Mouse (Mus musculus): ENCODE data around the gene Ddx46. TPM values are rescaled to one million over a fixed set of nuclear protein-coding genes. Genes with fewer than 3 reads are reported as not detected.

Gene Ddx46
- 25.4 and 29.9 TPM in 2 replicates for polyA plus RNA-seq (2014; fragmentation: Nextera tagmentation; extraction: Ambion mirVana)

DNA sequence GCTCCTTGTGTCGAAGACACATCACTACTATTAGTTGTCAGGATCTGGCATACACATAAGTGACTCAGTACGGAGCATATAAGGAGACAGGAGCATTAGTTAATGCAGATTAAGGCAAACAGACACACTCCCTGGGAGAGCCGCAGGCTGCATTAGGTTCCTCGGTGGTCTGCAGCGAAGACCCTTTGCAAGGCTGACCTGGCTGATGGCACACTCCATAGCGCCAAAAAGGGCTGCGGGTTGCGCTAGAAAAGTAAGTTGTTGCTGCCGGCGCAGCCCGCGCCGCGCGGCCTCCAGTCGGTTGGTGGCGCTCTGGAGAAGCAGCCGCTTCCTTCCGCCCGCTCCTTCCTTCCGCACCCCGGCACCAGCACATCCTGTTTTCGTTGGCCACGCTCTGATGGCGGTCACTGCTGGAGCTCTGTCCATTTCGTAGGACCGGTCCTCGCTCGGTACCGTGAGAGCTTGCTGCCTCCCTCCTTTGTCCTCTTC is at the start of gene Ddx46:
Ddx46 (plus strand) TSS at position 389 of the 489 bp plus-strand sequence.
- 6% methylated on average over 30 of the region's 30 CpGs for WGBS
- H3K36me3 ChIP-seq (ENCODE audit: control insufficient read depth, insufficient read depth, low read length), result peaks cover 52% of the 10 kb centered on the region
- H3K4me2 ChIP-seq (ENCODE audit: low read length), result peak within 1 kb of the TSS; percentile 84

DNA sequence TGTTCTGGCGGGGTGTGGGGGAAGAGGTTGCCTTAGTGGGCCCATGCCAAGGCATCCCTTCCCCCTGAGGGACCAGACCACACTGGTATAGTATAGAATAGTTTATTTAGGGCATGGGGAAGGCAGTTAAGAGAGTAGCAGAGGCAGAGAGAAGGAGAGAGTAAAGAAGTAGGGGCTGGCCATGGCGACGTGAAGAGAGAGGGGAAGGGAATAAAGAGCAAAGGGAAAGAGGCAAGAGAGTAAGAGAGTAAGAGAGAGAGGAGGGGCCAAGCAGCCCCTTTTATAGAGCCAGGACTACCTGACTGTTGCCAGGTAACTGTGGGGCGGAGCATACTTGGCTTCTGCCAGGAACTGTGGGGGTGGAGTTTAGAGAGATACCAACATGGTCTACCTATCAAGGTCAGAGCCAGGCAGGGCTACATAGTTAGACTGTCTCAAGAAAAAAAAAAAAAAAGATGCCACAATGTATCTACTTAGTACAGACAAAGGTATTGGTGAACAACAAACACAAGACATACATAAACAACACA is 42.8 kb upstream of the Ddx46 start:
- Histone ChIP-seq H3K27ac (ENCODE audit: low read depth, low read length) (no peak overlapping the region), H3K36me3 (ENCODE audit: control insufficient read depth, insufficient read depth, low read length) (peaks cover 27% of the 10 kb centered on the region)

More for the DNA sequence above, at the start of gene Ddx46:
- no peaks in the 10 kb centered on the region for H3K27me3 ChIP-seq (replicated peaks; ENCODE audit: control insufficient read depth, insufficient read depth, low read length)
- ATAC-seq (peak; percentile 92), DNase-seq (ENCODE audit: low spot score) (peak; percentile 90)
- no peaks in the 10 kb centered on the region for H3K9me3 ChIP-seq (replicated peaks; ENCODE audit: control insufficient read depth, low read length)
- H3K4me3 ChIP-seq (ENCODE audit: low read depth, low read length), result peak within 1 kb of the TSS; percentile 98
- peak within 1 kb of the TSS; percentile 91 for H3K9ac ChIP-seq (ENCODE audit: low read length)
- peaks cover 9% of the 10 kb centered on the region for H3K4me1 ChIP-seq (ENCODE audit: control insufficient read depth, insufficient read depth, low read length)
- peak within 1 kb of the TSS; percentile 52 for H3K27ac ChIP-seq (ENCODE audit: low read depth, low read length)

DNA sequence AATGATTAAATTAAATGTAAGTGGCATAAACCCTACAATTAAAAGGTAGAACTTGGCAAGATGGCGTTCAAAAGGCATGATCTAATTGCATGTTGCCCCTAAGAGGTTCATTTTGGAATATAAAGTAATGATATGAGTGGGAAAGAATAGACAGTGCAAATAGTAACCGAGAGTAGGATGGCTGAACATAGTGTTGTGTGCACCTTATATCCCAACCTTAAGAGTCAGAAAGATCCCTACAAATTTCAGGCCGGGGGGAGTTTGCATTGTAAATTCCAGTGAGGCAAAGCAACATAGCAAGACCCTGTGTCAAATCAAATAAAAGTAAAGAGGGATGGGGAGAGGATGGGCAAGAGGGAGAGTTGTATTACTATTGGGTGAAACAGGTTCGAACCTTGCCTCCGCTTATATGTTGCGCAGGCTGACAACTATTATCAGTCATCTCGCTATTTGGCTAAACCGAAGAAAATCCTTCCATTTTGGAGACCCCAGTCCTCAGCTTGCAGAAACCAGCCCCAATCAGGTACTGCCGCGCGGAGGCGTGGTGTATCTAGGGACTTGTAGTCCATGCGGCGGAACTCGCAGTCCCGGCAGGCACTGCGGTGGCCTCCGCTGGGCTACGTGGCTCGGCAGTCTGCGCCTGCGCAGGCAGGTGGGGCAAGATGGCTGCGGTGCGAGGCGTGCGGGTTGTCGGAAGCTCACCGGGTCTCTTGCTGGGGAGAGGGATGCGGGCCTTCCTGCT is 42.1 kb upstream of the Ddx46 start:
- peak overlapping the region; percentile 70; the same call in 1 of the 2 replicates for H3K27ac ChIP-seq (ENCODE audit: low read depth, low read length)
- H3K36me3 ChIP-seq (ENCODE audit: control insufficient read depth, insufficient read depth, low read length), result peaks cover 32% of the 10 kb centered on the region
- peak; percentile 99 for DNase-seq (ENCODE audit: low spot score)
- H3K9me3 ChIP-seq (replicated peaks; ENCODE audit: control insufficient read depth, low read length), result no peaks in the 10 kb centered on the region
- H3K4me3 ChIP-seq (ENCODE audit: low read depth, low read length), result peak overlapping the region; percentile 79
- H3K27me3 ChIP-seq (replicated peaks; ENCODE audit: control insufficient read depth, insufficient read depth, low read length), result no peaks in the 10 kb centered on the region
- peak overlapping the region; percentile 90 for H3K9ac ChIP-seq (ENCODE audit: low read length)
- H3K4me1 ChIP-seq (ENCODE audit: control insufficient read depth, insufficient read depth, low read length), result peaks cover 5% of the 10 kb centered on the region
- H3K4me2 ChIP-seq (ENCODE audit: low read length), result peak overlapping the region; percentile 86
- ATAC-seq, result peak; percentile 99
- WGBS, result 6% methylated on average over 29 of the region's 29 CpGs

More for the DNA sequence above, 42.8 kb upstream of the Ddx46 start:
- H3K4me1 ChIP-seq (ENCODE audit: control insufficient read depth, insufficient read depth, low read length), result peaks cover 5% of the 10 kb centered on the region
- DNase-seq (ENCODE audit: low spot score), result no peak
- H3K9ac ChIP-seq (ENCODE audit: low read length), result no peak overlapping the region
- H3K4me3 ChIP-seq (ENCODE audit: low read depth, low read length), result peak overlapping the region; percentile 79; the same call in 1 of the 2 replicates
- H3K9me3 ChIP-seq (replicated peaks; ENCODE audit: control insufficient read depth, low read length), result no peaks in the 10 kb centered on the region
- 79% methylated on average over 4 of the region's 4 CpGs for WGBS
- ATAC-seq, result peak; percentile 19
- H3K27me3 ChIP-seq (replicated peaks; ENCODE audit: control insufficient read depth, insufficient read depth, low read length), result no peaks in the 10 kb centered on the region
- H3K4me2 ChIP-seq (ENCODE audit: low read length), result peak overlapping the region; percentile 86; the same call in 1 of the 2 replicates

DNA sequence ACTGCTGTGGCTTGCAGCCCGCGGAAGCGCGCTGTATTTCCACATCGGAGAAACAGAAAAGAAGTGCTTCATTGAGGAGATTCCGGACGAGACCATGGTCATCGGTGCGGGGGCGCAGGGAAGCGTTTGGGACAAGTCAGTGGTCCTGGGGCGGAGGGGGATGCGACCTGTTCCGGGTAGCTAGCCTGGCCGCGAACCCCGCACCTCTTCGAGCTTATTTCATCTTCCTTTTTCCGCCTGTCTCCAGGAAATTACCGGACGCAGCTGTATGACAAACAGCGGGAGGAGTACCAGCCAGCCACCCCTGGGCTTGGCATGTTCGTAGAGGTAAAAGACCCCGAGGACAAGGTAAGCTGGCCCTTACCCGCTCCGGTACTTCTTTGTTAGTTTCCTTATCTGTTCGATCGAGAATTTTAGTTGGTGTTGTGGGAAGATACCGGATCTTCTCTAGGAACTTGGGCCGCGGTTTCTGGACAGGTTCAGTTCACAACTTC is 41.5 kb upstream of the Ddx46 start:
- peak overlapping the region; percentile 86 for H3K4me2 ChIP-seq (ENCODE audit: low read length)
- H3K27me3 ChIP-seq (replicated peaks; ENCODE audit: control insufficient read depth, insufficient read depth, low read length), result no peaks in the 10 kb centered on the region
- peak overlapping the region; percentile 79 for H3K4me3 ChIP-seq (ENCODE audit: low read depth, low read length)
- peak overlapping the region; percentile 90 for H3K9ac ChIP-seq (ENCODE audit: low read length)
- 0 out of 2 replicates have a peak overlapping the region, but pooled peaks have one; percentile 21 for H3K27ac ChIP-seq (ENCODE audit: low read depth, low read length)
- peaks cover 5% of the 10 kb centered on the region for H3K4me1 ChIP-seq (ENCODE audit: control insufficient read depth, insufficient read depth, low read length)
- H3K36me3 ChIP-seq (ENCODE audit: control insufficient read depth, insufficient read depth, low read length), result peaks cover 38% of the 10 kb centered on the region
- no peaks in the 10 kb centered on the region for H3K9me3 ChIP-seq (replicated peaks; ENCODE audit: control insufficient read depth, low read length)
- under 1% methylated on average over 31 of the region's 31 CpGs for WGBS
- ATAC-seq, result peak; percentile 64; the same call in 1 of the 2 replicates
- DNase-seq (ENCODE audit: low spot score), result no peak

DNA sequence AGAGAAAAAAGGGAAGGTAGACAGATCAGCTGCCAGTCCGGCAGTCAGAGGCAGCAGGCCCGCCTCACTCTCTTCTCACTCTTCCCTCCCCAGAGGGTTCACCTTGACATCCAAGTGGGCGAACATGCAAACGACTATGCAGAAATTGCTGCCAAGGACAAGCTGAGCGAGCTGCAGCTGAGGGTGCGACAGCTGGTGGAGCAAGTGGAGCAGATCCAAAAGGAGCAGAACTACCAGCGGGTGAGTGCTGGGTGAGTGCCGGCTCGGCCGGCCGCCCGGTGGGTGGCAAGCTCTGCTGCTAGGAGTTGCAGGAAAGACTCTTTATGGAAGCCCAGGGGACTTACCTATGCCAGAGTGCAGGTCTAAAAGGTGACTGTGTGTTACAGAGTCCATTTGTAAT is 39.5 kb upstream of the Ddx46 start:
- Histone ChIP-seq H3K9me3 (replicated peaks; ENCODE audit: control insufficient read depth, low read length) (no peaks in the 10 kb centered on the region), H3K4me3 (ENCODE audit: low read depth, low read length) (no peak overlapping the region), H3K9ac (ENCODE audit: low read length) (no peak overlapping the region), H3K4me1 (ENCODE audit: control insufficient read depth, insufficient read depth, low read length) (peaks cover 8% of the 10 kb centered on the region), H3K36me3 (ENCODE audit: control insufficient read depth, insufficient read depth, low read length) (peaks cover 40% of the 10 kb centered on the region), H3K4me2 (ENCODE audit: low read length) (no peak overlapping the region), H3K27ac (ENCODE audit: low read depth, low read length) (no peak overlapping the region), H3K27me3 (replicated peaks; ENCODE audit: control insufficient read depth, insufficient read depth, low read length) (no peaks in the 10 kb centered on the region)
- no peak for DNase-seq (ENCODE audit: low spot score)
- no peak for ATAC-seq
- 86% methylated on average over 12 of the region's 12 CpGs for WGBS

DNA sequence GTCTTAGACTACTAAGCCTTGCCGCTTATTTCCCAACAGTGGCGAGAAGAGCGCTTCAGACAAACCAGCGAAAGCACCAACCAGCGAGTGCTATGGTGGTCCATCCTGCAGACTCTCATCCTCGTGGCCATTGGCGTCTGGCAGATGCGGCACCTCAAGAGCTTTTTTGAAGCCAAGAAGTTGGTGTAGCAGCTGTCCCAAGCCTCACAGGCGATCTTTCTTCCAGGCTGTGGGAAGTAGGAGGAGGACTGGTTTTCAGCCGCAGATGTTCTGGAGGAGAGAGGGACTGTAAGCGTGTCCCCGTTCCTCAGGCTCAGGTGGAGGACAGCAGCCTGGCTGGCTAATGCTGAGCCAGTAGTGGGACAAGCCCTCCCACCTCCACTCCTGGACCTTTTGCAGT is 38.0 kb upstream of the Ddx46 start:
- Histone ChIP-seq H3K4me3 (ENCODE audit: low read depth, low read length) (no peak overlapping the region), H3K27ac (ENCODE audit: low read depth, low read length) (no peak overlapping the region), H3K4me1 (ENCODE audit: control insufficient read depth, insufficient read depth, low read length) (peaks cover 12% of the 10 kb centered on the region), H3K9ac (ENCODE audit: low read length) (no peak overlapping the region), H3K4me2 (ENCODE audit: low read length) (no peak overlapping the region), H3K36me3 (ENCODE audit: control insufficient read depth, insufficient read depth, low read length) (peaks cover 40% of the 10 kb centered on the region), H3K9me3 (replicated peaks; ENCODE audit: control insufficient read depth, low read length) (no peaks in the 10 kb centered on the region), H3K27me3 (replicated peaks; ENCODE audit: control insufficient read depth, insufficient read depth, low read length) (no peaks in the 10 kb centered on the region)
- WGBS, result 91% methylated on average over 12 of the region's 12 CpGs
- ATAC-seq (no peak), DNase-seq (ENCODE audit: low spot score) (no peak)

DNA sequence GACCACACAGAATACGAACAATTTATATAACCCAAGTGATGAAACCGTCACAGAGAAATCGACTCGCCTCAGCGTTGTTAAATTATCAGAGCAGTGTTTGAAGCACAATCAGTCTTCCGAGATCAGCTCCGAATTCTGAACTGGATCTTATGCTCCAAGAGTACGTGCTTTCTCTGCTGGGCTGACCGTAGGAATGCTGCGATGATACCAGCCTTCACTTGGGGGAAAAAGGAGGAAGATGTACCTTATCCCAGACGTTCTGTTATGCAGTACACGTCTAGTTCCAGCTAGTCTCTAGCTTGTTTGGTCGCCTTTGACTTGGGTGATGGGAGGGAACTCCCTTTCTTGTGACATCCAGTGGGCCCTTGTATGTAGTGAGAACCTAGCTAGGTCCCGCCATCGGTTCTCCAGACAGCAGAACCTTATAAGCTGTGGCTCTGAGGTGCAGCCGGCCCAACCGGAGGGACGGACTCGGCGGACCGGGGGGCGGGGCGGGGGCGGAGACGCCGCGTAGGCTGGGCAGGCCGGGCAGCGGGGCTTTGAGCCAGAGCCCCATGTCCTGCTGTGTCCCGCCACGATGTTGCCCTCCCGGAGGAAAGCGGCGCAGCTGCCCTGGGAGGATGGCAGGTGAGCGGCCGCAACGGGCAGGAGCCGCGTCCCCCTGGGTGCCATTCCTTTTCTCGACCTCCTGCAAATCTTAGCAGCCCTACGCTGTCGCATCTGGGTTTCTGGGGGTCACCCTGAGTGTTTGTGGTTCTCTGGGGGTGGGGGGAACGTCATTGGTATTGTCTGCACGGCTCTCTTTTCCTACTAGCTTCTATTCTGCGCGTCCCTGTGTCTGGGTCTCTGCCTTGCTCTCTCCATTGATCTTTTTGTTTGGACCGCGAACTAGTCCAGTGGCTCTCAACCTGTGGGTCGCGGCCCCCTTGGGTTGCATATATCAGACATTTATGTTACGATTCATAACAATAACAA is 35.0 kb upstream of the Ddx46 start, which contains the start of gene B4galt7:
B4galt7 (plus strand) TSS at position 331 of the 975 bp plus-strand sequence.
- Histone ChIP-seq H3K27me3 (replicated peaks; ENCODE audit: control insufficient read depth, insufficient read depth, low read length) (no peaks in the 10 kb centered on the region), H3K4me1 (ENCODE audit: control insufficient read depth, insufficient read depth, low read length) (peaks cover 7% of the 10 kb centered on the region; the same call in 1 of the 2 replicates), H3K4me2 (ENCODE audit: low read length) (peak within 1 kb of the TSS; percentile 72), H3K4me3 (ENCODE audit: low read depth, low read length) (peak within 1 kb of the TSS; percentile 87), H3K9me3 (replicated peaks; ENCODE audit: control insufficient read depth, low read length) (no peaks in the 10 kb centered on the region), H3K36me3 (ENCODE audit: control insufficient read depth, insufficient read depth, low read length) (peaks cover 46% of the 10 kb centered on the region), H3K27ac (ENCODE audit: low read depth, low read length) (peak within 1 kb of the TSS; percentile 52; the same call in 1 of the 2 replicates), H3K9ac (ENCODE audit: low read length) (peak within 1 kb of the TSS; percentile 89)
- 11% methylated on average over 50 of the region's 51 CpGs for WGBS
- peak; percentile 93 for ATAC-seq
- peak; percentile 77 for DNase-seq (ENCODE audit: low spot score)

DNA sequence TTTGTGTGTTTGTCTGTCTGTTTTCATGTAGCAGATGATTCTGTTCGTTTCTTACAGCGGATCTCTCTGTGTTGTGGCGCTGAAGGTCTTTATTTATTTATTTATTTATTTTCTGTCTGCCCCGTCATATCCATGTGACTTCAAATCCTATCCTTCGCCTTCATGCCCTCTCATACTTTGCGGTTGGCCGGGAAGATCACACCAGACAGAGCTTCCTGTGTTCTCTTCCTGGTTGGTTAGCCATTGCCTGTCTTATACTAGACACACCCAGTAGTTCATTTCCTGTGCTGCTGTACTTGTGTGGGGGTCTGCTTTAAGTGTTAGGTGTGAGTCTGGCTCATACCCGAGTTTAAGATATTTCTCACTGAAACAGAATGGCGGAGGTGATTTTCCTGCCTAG is 34.2 kb upstream of the Ddx46 start:
- Histone ChIP-seq H3K4me2 (ENCODE audit: low read length) (peak overlapping the region; percentile 72), H3K27ac (ENCODE audit: low read depth, low read length) (0 out of 2 replicates have a peak overlapping the region, but pooled peaks have one; percentile 52), H3K36me3 (ENCODE audit: control insufficient read depth, insufficient read depth, low read length) (peaks cover 38% of the 10 kb centered on the region), H3K4me1 (ENCODE audit: control insufficient read depth, insufficient read depth, low read length) (peaks cover 7% of the 10 kb centered on the region; the same call in 1 of the 2 replicates), H3K9me3 (replicated peaks; ENCODE audit: control insufficient read depth, low read length) (no peaks in the 10 kb centered on the region), H3K27me3 (replicated peaks; ENCODE audit: control insufficient read depth, insufficient read depth, low read length) (no peaks in the 10 kb centered on the region), H3K4me3 (ENCODE audit: low read depth, low read length) (peak overlapping the region; percentile 87), H3K9ac (ENCODE audit: low read length) (peak overlapping the region; percentile 89)
- ATAC-seq (0 out of 2 replicates have a peak, but pooled peaks have one; percentile 32), DNase-seq (ENCODE audit: low spot score) (peak; percentile 37)
- 26% methylated on average over 9 of the region's 9 CpGs for WGBS
